In genomic region chr3:101713138-101713638, GRCm38 (mm10) we compare ENCODE assay signal across 8 mouse cellular contexts.
DNase-seq lines count a peak whose midpoint lies in the region; ATAC-seq and TF ChIP-seq lines count a peak whose summit lies in the region.

No protein-coding gene starts in this region.

- no peaks in the 10 kb centered on the region for H3K9me3 ChIP-seq in forebrain, embryonic 16.5 days (ENCODE audit: control insufficient read depth, low read length)
- no peaks in the 10 kb centered on the region for H3K9me3 ChIP-seq in hindbrain, embryonic 12.5 days (replicated peaks)
- no peaks in the 10 kb centered on the region for H3K9me3 ChIP-seq in neural tube, embryonic 15.5 days (replicated peaks)

- no peak for TF ChIP-seq POLR2A in testis, adult 2 months (IDR thresholded peaks at IDR 0.05; ENCODE audit: control insufficient read depth, low read depth, low read length)

- peaks cover 16% of the 10 kb centered on the region for H3K4me1 ChIP-seq in testis, adult 2 months (ENCODE audit: control insufficient read depth, insufficient read depth, low read length)
- H3K4me1 ChIP-seq in forebrain, embryonic 16.5 days (replicated peaks; ENCODE audit: control insufficient read depth, insufficient read depth, low read length), result peaks cover 18% of the 10 kb centered on the region
- peaks cover 32% of the 10 kb centered on the region for H3K4me1 ChIP-seq in hindbrain, embryonic 12.5 days
- H3K4me1 ChIP-seq in neural tube, embryonic 15.5 days, result peaks cover 34% of the 10 kb centered on the region

- DNase-seq in testis, postnatal 14 days (ENCODE audit: low spot score), result no peak
- DNase-seq in layer of hippocampus, adult 8-10 months (ENCODE audit: low spot score in 2 of 2), result no peak
- DNase-seq in spleen, postnatal 4 days (ENCODE audit: low spot score in 2 of 2), result no peak
- DNase-seq in liver, result no peak

- 0 out of 2 replicates have a peak overlapping the region, but pooled peaks have one; percentile 34 for H3K9ac ChIP-seq in forebrain, embryonic 16.5 days (replicated peaks; ENCODE audit: low read depth, low read length)
- H3K9ac ChIP-seq in hindbrain, embryonic 12.5 days, result no peak overlapping the region
- H3K9ac ChIP-seq in neural tube, embryonic 15.5 days (replicated peaks), result no peak overlapping the region

- H3K4me3 ChIP-seq in testis, adult 2 months (ENCODE audit: control insufficient read depth, low read depth, low read length), result no peak overlapping the region; the same call in 1 of the 2 replicates
- H3K4me3 ChIP-seq in forebrain, embryonic 16.5 days (replicated peaks; ENCODE audit: low read length), result no peak overlapping the region
- H3K4me3 ChIP-seq in hindbrain, embryonic 12.5 days, result no peak overlapping the region
- H3K4me3 ChIP-seq in neural tube, embryonic 15.5 days (replicated peaks), result no peak overlapping the region

- peak overlapping the region; percentile 15; the same call in 1 of the 2 replicates for H3K4me2 ChIP-seq in forebrain, embryonic 16.5 days (ENCODE audit: low read length)
- peak overlapping the region; percentile 15; the same call in 1 of the 2 replicates for H3K4me2 ChIP-seq in hindbrain, embryonic 12.5 days (replicated peaks)
- peak overlapping the region; percentile 38 for H3K4me2 ChIP-seq in neural tube, embryonic 15.5 days

- TF ChIP-seq CTCF in testis, adult 2 months (IDR thresholded peaks at IDR 0.05; ENCODE audit: control insufficient read depth, insufficient read depth, insufficient replicate concordance, low read depth, low read length), result no peak

- ATAC-seq in forebrain, embryonic 16.5 days, result peak; percentile 41
- ATAC-seq in hindbrain, embryonic 12.5 days (ENCODE audit: low FRiP score), result 0 out of 2 replicates have a peak, but pooled peaks have one; percentile 14
- no peak for ATAC-seq in neural tube, embryonic 15.5 days (ENCODE audit: low FRiP score)

- H3K27me3 ChIP-seq in testis, adult 2 months (ENCODE audit: control insufficient read depth, insufficient read depth, low read length), result no peaks in the 10 kb centered on the region; the same call in 1 of the 2 replicates
- H3K27me3 ChIP-seq in forebrain, embryonic 16.5 days (replicated peaks; ENCODE audit: control insufficient read depth, insufficient read depth, low read length), result no peaks in the 10 kb centered on the region
- H3K27me3 ChIP-seq in hindbrain, embryonic 12.5 days, result no peaks in the 10 kb centered on the region
- H3K27me3 ChIP-seq in neural tube, embryonic 15.5 days (replicated peaks), result no peaks in the 10 kb centered on the region

- H3K27ac ChIP-seq in testis, adult 2 months (ENCODE audit: control insufficient read depth, insufficient read depth, low read depth, low read length), result 0 out of 2 replicates have a peak overlapping the region, but pooled peaks have one; percentile 14
- no peak overlapping the region for H3K27ac ChIP-seq in forebrain, embryonic 16.5 days (ENCODE audit: low read length)
- H3K27ac ChIP-seq in hindbrain, embryonic 12.5 days, result peak overlapping the region; percentile 36; the same call in 1 of the 2 replicates
- peak overlapping the region; percentile 58 for H3K27ac ChIP-seq in neural tube, embryonic 15.5 days (replicated peaks)

- 22% methylated on average over 11 of the region's 11 CpGs for WGBS in forebrain, embryonic 16.5 days
- WGBS in hindbrain, embryonic 12.5 days, result 29% methylated on average over 11 of the region's 11 CpGs
- 21% methylated on average over 11 of the region's 11 CpGs for WGBS in neural tube, embryonic 15.5 days

- H3K36me3 ChIP-seq in testis, adult 2 months (ENCODE audit: control insufficient read depth, insufficient read depth, low read length), result no peaks in the 10 kb centered on the region
- no peaks in the 10 kb centered on the region for H3K36me3 ChIP-seq in forebrain, embryonic 16.5 days (ENCODE audit: control insufficient read depth, insufficient read depth)
- no peaks in the 10 kb centered on the region for H3K36me3 ChIP-seq in hindbrain, embryonic 12.5 days
- H3K36me3 ChIP-seq in neural tube, embryonic 15.5 days, result no peaks in the 10 kb centered on the region
